Mouse (Mus musculus) heart, postnatal 14 days (tissue): ENCODE results near the gene Ncl. TPM values are rescaled to one million over a fixed set of nuclear protein-coding genes. Genes with fewer than 3 reads are reported as not detected.
A peak's percentile ranks its signal among the peaks of the same experiment; 100 is the strongest.

Experiments used
- DNase-seq, 2 experiments: peaks; one replicate each; pipeline ENCODE4 v3.0.0; 2021 to 2022
- intact Hi-C: fragments of 180-260 bp; cut with DNase I; formaldehyde crosslinking; loops from one replicate; pipeline ENCODE4 v1.15.1; 2025
- total RNA-seq, 2 experiments: library from RNA; stranded (reverse); gene quantifications; 2 replicates each; pipeline ENCODE4 v1.2.3; 2021

The Ncl gene
- total RNA-seq, 2 experiments from 2014 or later: 122 to 125 TPM

DNA sequence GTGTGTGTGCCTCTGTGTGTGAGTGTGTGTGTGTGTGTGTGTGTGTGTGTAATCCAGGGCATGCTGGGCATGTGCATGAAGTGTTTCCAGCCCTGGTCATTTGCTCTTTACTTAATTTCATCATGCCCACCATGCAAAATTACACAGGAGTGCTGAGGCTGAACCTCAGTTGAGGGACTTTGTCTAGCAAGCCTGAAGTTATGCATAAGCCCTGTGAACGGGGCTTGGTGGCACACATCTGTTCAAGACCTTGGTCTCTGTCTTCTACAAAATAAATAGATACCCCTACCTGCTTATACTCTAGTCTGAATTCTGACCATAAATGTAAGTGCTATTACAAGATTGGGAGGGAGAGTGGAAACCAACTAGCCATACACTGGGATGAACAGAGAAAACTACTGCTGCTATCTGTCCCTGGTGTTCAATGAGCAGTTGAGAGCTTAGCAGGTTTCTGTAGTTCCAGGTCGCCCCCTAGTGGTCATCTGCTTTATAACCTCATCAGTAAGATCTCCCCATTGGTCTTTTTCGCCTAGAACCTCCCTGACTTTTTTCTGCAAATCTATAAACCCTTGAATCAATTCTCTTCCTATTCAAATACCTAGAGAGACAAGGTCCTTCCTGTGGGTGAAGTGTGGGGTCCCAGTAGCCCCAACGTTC is 19.9 kb downstream of the Ncl start:
- peak; percentile 80 to 88 for DNase-seq
- intact Hi-C loops: loop anchor here (1.0 kb wide), 2 partner anchors 125 to 160 kb away; no protein-coding TSS in a partner anchor

DNA sequence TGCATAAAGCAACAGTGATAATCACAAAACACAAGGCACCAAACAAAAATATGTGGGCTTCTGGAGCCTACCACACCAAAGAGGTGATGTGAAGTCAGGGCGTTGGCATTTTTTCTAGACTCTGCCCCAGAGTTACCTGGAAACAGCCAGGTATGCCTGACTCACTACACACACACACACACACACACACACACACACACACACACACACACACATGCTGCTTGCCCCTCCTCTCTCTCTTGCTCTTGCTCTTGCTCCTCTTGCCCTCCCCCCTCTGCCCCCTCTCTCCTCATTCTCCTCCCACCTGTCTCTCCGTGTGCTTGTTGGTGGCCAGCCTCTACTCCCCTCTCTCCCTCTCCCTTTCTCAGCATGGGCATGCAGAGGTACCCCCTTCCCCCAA is 22.9 kb downstream of the Ncl start:
- DNase-seq: no peak
- intact Hi-C loops: no loop called here

DNA sequence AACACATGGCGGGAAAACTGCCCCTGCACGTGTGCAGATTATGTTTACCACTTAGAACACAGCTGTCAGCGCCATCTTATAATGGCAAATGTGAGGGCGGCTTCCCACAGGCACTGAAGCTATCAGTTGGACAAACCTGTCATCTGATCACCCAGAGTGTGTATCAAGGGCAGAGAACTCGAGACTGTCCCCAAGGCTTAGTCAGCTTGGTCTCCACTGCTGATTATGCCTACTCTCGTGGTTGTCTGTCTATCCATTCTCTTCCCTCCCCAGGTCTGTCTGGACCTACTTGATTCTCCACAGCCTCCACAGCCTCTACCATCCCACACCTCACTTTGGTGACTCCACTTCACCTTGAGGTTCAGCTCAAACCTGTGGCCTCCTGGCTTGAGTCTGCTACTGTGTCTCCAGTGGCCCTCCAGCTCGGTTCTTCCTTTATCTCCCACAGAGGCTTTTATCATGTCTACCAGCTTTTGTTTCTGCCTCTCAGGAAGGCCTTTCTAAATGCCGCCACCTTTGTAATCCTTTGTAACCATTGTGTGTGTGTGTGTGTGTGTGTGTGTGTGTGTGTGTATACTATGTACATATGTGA is 38.3 kb downstream of the Ncl start:
- intact Hi-C loops: no loop called here
- DNase-seq: no peak

DNA sequence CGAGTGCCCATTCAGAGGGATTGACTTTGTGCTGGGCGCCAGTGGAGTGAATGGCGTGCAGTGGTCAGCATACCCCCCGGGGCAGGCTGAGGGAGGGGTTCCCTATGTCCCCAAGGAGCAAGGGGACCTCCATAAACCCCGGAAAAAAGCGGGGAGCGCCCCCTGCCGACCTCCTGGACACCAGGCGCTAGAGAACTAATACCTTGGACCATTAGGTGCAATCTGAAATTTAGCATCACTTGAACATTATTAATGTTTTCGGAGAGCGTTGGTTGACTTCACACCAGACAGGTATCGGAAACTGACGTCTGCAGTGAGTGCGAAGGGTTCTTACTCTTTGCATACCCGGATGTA is 45.5 kb downstream of the Ncl start:
- intact Hi-C loops: no loop called here
- peak; percentile 29 to 34 for DNase-seq

DNA sequence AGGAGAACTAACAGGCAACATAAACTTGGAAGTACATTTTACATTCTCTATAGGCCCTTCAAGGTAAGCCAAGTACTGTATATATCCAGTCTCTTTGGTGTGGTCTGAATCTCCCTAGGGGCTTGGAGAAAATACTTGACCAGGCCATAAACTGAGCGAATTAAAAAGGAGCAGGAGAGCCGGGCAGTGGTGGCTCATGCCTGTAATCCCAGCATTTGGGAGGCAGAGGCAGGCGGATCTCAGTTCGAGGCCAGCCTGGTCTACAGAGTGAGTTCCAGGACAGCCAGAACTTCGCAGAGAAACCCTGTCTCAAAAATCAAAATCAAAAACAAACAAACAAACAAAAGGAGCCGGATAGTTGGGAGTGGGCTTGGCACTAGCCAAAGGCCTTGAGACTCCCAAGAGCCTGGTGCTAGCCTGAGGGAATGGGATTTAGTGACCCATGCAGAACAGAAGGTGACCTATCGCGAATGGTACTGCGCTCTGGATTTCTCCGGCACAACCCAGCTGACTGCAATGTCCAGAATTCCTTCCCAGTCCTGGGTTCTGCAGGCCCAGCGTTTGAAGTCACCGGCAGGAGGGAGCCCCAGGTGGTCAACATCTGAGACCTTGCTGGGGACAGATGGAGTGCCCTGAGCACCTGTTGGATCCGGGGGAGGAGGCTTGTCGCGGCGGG is 46.0 kb downstream of the Ncl start:
- intact Hi-C loops: no loop called here
- no peak for DNase-seq

DNA sequence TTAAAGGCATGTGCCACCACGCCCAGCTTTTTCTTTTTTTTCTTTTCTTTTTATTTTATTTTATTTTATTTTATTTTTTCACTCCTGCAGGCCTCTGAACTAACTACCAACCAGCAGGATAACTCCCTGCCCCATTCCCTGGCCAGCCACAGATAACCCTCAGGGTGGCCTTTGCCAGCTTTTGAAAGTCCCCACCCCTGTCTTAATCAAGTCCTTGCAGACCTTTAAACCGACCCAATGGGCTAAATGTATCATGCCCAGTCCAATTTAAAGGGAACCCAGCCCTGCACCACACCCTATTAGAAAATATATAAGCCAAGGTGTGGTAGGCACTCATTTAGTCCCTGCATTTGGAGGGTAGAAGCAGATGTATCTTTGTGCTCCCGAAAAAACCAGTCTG is 46.9 kb downstream of the Ncl start:
- no peak for DNase-seq
- intact Hi-C loops: no loop called here

DNA sequence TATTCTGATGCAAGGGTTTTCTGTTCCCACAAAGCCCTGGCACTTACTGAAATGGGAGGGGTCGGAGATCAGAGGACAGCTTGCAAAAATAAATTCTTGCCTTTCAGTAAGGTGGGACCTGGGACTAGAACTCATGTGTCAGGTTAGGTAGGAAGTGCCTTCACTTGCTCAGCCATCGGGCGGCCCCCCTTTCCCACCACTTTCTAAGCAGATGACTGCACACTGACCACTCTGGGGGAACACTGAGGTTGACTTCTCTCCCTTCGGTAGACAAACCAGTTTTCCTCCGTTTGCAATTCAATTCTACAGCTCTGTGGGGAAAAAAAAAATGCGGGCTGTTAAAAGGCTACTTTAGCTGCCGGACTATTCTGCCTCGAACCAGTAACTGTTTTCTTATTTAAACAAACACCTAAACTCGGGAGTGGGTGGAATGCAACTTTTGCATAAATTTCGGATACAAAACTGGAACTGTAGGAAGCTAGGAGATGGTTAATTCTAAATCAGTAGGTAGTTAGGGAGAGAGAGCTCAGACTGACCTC is 47.7 kb downstream of the Ncl start:
- DNase-seq: no peak
- intact Hi-C loops: no loop called here

DNA sequence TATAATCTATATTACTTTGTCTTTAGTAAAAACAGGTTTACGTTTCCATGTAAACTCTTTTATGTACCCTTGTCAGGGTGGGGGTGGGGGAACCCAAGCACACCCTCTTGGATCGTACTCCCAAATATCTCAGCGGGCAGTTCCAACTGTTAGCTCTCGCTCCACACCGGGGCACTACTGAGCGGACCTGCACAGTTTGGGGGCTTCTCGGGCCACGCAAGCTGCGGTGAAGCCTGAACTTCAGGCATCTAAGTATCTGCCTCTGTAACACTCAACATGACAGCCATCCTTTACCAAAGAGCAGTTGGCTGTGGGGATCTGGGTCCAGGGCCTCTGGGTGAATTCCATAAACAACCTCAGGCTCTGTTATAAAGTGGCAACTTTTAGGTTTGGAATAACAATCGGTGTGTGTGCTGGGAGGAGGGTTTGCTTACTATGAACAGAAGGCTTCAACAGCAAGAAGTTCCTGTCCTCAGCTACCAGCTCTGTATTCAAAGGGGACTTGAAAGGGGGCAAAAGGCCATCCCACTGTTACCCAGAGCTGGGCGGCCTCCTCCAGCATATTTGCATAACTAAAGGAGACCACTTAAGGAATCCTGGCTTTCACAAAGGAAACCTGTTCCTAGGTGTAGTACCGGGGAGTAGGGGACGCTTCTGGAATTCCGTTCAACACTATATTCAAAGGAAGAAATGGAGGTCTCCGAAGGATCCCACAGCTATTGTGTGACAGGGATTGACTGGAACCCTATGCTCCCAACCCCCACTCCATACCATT is 48.5 kb downstream of the Ncl start:
- intact Hi-C loops: no loop called here

DNA sequence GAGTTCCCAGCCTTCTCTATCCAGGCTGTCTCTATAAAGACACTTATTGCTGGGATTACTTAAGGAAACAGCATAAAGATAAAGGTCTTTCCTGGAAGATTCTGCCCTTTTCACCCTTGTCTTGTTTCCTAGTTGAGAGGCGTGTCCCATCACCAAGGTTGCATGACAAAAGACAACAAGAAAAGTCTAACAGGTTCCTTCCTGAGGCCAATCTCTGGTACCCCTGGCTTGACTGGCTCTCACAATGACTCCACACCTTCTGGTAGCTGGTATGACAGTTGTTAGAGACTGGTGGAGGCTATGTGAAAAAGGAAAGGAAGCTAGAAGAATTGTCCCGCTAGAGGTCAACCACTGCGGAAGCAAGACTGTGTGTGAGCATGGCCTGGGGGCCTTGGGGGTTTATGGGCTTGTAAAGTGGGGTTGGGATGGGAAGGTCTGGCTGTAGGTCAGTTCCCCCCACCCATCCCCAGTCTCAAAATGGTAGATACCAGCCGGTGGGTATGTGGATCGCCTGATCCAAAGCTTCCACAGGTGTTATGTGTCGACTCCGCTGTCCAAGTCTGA is 49.8 kb downstream of the Ncl start:
- no peak for DNase-seq
- intact Hi-C loops: no loop called here

More for the DNA sequence above, 48.5 kb downstream of the Ncl start:
- no peak for DNase-seq

DNA sequence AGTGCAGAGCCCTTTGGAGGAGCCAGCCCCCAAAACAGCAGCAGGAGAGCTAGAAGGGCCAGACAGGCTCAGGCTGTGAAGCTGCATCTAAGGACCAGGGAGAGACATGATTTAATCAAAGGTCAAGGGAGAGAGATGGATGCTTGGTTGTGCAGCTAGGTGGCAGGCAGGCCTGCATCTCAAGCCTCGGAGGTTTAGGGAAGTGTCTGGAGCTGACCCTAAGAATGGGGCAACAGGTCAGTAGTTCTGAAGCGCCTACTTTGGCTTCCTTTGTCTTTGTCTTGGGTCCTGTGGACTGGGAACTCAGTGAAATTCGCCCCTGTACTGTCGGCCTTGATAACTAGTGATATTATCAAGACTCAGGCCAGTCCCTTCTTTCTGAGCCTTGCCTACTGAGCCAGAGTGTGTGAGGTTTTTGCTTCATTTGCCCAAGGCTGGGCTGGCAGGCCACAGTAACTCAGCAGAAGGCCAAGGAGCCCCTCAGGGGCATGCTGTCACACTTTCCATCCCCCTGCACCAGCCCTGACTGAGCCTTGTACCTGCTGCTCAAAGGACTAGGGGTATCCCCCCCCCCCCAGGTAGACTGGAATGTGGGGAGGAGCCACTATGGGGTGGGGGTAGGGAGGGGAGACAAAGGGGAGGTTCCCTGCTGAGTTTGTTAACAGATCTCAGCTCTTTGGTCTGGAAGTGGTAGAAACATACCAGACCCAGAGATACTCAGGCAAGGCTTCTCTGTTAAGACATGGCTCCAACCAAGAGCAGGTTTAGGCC is 51.1 kb downstream of the Ncl start:
- no peak for DNase-seq
- intact Hi-C loops: no loop called here

DNA sequence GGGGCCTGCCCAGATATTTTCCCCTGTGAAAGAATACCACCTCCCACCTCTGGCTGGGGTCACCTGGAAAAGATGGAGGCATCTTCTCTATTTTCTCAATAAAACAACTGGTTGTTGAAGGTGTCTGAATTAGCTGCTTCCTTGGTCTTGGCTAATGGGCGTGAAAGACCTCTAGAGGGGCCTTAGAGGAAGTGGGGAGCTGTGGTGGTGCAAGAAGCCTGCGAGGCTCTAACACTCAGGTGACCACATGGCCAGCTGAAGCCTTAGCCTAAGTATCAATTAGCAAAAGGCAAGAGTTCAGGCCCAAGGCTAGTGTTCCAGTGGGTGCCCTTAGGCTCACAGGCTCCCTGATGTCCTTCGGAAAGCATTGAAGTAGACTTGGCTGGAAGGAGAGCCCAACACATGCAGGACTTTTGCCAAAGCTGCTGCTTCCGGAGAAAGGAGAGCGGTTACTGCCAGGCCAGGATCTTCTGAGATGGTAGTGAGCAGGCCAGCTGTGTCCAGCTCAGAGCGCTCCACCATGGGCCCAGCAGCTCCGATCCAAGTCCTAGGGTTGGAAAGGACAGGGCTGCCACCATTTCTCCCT is 51.9 kb downstream of the Ncl start:
- DNase-seq: no peak
- intact Hi-C loops: no loop called here

DNA sequence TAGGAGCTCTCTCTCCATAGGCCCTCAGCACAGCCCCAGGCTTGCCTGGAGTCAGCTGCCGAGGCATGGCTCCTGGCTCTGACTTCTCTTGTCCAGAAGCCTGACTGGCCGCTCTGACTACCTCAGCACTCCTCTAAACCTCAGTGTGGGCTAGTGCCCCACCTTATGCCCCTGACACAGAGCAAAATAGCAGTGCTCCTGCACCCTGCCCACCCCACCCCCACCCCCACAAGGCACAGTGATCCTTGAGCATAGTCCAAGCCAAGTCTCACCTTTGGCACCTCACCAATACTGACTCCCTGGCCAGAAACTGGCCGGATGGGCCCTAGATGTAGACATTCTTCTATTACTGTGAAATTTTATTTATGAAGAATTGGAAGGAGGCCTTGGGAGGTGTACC is 52.5 kb downstream of the Ncl start:
- no peak for DNase-seq
- intact Hi-C loops: no loop called here

DNA sequence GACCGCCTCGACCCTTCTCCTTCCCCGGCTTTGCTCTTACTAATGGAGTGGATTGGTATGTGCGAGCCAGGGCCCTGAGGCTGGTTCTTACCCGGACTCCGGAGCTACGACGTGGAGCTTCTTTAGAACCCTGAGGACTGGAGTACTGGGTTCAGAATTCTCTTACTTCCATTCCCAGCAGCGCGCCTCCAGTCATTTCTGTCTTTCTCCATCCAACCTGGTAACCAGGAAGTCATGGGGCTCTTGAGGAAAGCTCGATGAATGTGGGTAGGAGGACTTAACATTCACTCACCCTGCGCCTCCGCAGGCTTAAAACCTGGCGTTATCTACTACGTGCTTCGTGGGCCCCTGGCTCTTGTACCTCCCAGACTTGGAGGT is 55.3 kb downstream of the Ncl start:
- DNase-seq: no peak
- intact Hi-C loops: no loop called here

DNA sequence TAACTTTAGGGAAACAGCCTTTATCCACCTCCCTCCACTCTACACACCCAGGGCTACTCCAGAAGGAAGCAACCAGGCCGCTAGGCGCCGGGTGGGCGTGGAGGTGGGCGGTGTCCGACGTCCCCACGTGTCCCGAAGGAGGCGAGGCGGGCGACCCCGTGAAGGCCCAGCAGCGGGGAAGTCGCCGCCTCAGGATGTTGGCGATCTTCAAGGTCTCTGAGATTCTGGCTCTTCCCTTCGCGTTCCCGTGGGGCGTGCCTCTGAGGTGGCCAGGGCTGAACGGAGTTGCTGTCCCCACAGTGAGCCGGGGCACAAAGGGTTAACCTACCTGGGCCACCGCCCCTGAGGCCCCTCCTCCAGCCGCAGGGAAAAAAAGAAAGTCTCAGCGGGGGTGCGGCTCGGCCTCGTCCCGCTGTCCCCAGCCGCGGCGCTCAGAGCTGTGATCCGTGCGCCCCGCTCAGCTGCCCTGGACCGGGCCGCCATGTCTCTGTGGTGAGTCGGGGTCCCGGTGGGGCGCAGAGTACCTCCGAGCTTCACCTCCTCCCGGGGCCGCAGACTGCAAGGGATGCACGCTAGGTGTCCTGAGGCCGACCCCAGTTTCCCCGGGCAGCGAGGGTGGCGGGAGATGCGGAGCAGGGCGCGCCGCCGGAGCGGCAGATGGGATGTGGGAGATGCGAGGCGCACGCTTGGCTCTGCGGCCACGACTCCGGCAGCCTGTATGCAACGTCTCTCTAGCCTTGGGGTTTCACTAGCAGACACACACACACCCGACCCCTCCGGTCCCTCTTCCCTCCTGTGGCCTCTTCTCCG is 55.9 kb downstream of the Ncl start:
- peak; percentile 60 to 67 for DNase-seq
- intact Hi-C loops: no loop called here

DNA sequence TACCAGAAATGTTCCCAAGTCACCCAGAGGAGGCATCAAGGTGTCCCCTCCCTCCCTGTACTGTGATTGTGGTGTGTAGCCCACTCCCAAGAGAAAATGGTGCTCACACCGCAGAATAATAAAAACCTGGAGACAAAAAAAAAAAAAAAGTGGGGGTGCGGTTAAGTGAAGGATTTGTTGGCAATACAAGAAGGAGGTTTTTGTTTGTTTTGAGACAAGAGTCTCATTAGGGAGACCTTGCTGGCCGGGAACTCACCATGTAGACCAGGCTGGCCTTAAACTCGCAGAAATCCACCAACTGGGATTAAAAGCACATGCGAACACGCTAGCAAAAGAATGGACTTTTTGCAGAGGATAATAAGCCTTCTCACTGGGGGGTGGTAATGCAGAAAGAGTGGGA is 56.7 kb downstream of the Ncl start, which contains the start of gene B3gnt7:
Gene B3gnt7, plus strand, starts transcription at position 301 of the 400 bp plus-strand sequence.
- intact Hi-C loops: no loop called here
- DNase-seq: no peak

DNA sequence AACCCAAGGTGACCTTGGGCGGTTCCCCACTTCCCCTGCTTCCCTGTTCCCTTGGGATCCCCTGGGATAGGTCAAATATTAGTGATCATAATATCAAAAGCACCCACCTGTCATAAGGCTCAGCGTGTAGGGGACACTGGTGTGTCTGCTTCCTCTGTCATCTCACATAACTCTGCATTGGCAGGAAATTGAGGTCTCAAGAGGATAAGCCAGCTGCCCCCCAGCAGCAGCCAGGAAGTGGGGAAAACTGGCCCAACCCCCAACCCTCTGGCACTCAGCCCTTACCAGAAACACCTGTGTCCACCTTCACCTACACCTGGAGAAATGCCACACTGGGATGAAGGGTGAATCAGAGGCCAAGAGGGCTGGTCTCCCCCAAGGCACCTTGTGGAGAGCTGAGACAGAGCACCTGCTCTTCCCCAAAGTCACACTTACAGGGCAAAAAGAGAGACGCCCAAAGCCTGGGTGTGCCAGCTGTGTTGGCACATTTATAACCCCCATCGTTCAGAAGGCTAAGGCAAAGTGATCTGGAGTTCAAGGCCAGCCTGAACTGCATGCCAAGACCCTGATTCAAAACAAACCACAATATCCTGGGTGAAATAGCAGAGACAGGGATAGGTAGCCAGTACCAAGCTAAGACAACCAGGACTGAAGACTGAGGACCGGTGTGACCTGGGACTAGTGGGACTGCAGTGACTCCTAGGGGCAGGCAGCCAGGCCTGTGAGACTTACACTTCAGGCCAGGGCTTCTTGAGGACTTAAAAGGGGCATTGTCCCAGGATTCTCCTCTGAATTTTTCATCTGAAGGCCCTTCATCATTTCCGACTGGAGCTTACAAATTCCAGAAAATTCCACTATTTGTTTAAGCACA is 57.7 kb downstream of the Ncl start:
- intact Hi-C loops: no loop called here

DNA sequence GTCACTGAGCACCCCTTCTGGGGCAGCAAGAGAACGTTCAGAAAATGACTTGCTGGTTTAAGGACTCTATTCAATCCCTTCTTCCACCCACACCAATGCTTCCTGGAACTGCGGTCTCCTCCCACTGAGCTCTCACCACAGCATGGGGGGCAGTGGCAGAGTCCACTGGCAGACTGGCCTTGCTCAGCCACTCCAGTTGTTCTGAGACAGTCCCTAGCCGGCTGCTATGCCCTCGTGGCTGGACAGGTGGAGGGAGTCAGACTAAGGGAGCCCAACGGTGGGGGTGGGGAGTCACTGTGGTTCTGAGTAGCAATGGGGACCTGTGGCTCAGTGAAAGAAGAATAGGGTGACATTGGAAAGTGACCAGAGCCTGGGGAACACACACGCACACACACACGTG is 58.5 kb downstream of the Ncl start:
- intact Hi-C loops: no loop called here
- no peak for DNase-seq

More for the DNA sequence above, 57.7 kb downstream of the Ncl start:
- no peak for DNase-seq

DNA sequence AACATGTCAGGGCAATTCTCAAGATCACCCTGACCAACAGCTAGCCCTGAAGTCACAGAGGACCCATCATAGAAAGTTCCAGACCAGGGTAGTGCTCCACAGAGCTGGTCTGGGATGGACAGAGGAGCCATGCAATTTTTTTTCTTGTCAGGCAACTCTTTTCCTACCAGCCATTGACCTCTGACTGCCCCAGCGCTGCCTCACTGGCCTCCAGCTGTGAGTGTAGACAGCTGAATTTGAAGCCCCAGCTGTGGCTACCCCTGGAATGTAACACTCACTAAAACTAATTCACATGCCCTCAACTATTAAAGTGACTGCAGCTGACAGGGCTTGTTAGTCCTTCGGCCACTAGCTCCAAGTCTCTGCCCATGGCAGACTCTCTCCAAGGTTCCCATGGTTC is 59.1 kb downstream of the Ncl start:
- intact Hi-C loops: no loop called here
- no peak for DNase-seq
